Mouse (Mus musculus) bone marrow, adult 2 months (tissue): ENCODE measurements around the gene Gsk3a.

Experiments used
- CTCF ChIP-seq: fragments of 200-500 bp; IDR thresholded peaks from 2 replicates; pipeline ENCODE4 v1.5.1; 2011; ENCODE audit warnings: low read length, control low read depth; ENCODE audit not compliant: control insufficient read depth, insufficient read depth
- POLR2A ChIP-seq: fragments of 200-500 bp; IDR thresholded peaks from 2 replicates; pipeline ENCODE4 v1.6.1; 2011; ENCODE audit warnings: low read depth, mild to moderate bottlenecking, control low read depth, low read length, borderline replicate concordance; ENCODE audit not compliant: control insufficient read depth

DNA sequence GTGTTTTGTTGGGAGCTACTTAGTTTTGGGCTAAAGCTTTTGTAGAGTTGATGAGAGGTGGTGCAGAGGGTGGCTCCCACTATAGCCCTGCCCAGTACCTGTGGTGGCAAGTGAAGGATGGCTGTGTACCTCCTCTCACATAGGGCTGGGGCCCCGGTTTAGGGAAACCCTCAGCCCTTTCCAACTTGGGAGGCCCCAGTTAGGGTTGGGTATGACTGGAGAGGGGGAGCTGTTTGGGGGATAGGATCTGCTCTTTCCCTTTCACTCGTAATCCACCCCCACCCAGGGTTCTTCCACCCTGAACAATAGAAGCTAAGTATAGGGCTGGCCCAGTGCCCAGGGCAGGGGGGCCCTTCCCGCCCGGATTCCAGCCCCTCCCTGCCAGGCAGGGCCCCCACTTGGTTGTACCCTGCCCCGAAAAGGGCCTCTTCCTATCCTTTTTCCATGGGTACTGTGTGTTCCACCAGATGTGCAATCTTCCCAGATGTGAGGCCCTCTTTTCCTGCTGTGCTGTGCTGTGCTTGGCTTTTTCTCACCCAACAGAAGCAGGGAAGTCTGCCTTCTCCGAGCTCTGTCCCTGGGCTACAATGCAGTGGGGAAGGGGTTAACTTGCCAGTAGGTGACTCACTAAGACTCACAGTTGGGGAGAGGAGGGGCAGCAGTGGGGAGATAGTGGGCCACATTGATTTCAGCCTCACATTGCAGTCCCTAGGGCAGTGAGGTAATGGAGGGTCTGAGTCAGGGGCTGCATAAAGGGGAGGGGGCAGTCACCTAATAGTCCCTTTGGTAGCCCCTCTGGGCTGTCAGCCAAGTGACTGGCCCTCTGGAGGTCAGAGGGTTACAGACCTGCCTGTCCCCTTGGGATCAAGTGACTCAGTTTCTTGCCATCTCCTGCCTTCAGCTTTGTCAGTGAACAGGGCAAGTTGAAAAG, 42.5 kb upstream of the Gsk3a start:
- TF ChIP-seq CTCF (no peak), POLR2A (no peak)
